Mouse (Mus musculus) brown adipose tissue, adult 24 weeks (tissue): ENCODE data around the gene Ano8. TPM values are rescaled to one million over a fixed set of nuclear protein-coding genes. Genes with fewer than 3 reads are reported as not detected.
"Not testable (repeated sequence)": the region's sequence is repeated elsewhere in the genome, so short reads cannot be mapped to it uniquely, and the experiment has no call there.

Experiments used
- H3K27ac ChIP-seq: fragments of 200-500 bp; replicated peaks from 2 replicates; pipeline ENCODE4 v1.5.1; 2012; ENCODE audit warnings: low read depth, mild to moderate bottlenecking, low read length
- H3K4me1 ChIP-seq: fragments of 200-500 bp; 2 replicates; pipeline ENCODE4 v1.6.1; 2012; ENCODE audit warnings: low read length, mixed read lengths; ENCODE audit not compliant: control insufficient read depth, insufficient read depth, insufficient read length
- H3K4me3 ChIP-seq: fragments of 200-500 bp; 2 replicates; pipeline ENCODE4 v1.5.1; 2012; ENCODE audit warnings: low read depth, mild to moderate bottlenecking, low read length, moderate library complexity; ENCODE audit not compliant: insufficient read depth
- polyA plus RNA-seq: library from polyadenylated mRNA; stranded (reverse); fragments of >200 nt; gene quantifications from 2 replicates; pipeline ENCODE4 v1.2.4, GENCODE M21; 2012; ENCODE audit not compliant: missing spikeins, insufficient read depth, insufficient read length

Gene Ano8
- 7.3 and 9.3 TPM in 2 replicates for polyA plus RNA-seq

DNA sequence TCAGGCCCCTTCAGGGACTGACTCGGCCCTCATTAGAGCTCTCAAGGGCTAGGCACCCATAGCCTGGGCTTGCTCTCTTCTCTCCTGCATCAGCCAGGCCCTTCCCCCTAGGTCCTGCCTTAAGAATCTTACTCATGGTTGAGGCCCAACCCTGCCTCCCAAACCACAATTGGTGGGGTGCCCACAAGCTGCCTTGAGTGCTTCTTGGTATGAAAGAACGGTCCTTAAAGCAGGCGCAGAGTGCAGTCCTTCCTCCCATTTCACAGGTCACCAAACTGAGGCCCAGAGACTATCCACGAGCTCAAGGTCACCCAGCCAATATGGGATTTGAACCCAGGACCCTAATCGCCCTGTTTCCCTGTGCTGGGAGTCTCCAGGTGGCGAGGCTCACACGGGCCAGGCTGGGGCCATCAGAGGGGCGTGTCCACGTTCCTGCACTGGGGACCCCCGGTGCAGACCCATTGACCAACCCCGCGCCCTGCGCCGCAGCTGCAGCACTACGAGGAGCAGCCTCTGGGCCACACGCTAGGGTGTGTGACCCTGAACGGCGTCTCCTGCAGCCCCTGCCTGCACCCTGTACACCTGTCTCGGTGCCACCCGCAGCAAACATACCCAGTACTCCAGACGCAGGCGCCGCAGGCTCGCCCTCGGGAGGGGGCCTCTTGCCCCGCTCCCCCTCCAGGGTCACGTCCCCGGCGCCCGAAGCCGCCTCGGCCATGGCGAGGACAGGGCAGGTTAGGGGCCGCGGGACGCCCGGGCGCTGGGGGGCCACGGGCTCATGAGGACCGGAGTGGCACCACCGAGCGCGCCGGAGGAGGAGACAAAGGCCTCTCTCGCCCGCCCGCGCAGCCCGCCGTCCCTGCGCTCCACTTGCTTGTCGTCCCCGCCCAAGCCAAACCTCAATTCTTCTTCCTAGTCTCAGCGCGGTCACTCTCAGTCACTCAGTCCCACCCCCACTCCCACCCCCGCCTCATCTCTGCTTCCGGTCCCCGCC is at the start of gene Ano8:
Gene Ano8 (minus strand): TSS at position 822 of the 994 bp plus-strand sequence.
- Histone ChIP-seq H3K27ac (peak within 1 kb of the TSS; percentile 68), H3K4me1 (peaks cover 14% of the 10 kb centered on the region), H3K4me3 (peak within 1 kb of the TSS; percentile 86)

- H3K4me3 ChIP-seq: no peak overlapping the region
- peaks cover 9% of the 10 kb centered on the region; the same call in 1 of the 2 replicates for H3K4me1 ChIP-seq
- no peak overlapping the region for H3K27ac ChIP-seq
These were observed 48.6 kb upstream of the Ano8 start for GRCm38 (mm10) chr8:71534263-71534810.

GRCm38 (mm10) chr8:71530735-71531467 is 45.1 kb upstream of the Ano8 start:
- peaks cover 13% of the 10 kb centered on the region for H3K4me1 ChIP-seq
- H3K4me3 ChIP-seq, H3K27ac ChIP-seq: not testable (repeated sequence)

- H3K4me3 ChIP-seq: no peak overlapping the region
- H3K27ac ChIP-seq: peak overlapping the region; percentile 93
- H3K4me1 ChIP-seq: peaks cover 11% of the 10 kb centered on the region
These were observed 42.8 kb upstream of the Ano8 start for GRCm38 (mm10) chr8:71528362-71529073.

- Histone ChIP-seq H3K4me1 (peaks cover 11% of the 10 kb centered on the region), H3K27ac (peak overlapping the region; percentile 93), H3K4me3 (no peak overlapping the region)
These were observed 41.6 kb upstream of the Ano8 start for GRCm38 (mm10) chr8:71527162-71527870.

DNA sequence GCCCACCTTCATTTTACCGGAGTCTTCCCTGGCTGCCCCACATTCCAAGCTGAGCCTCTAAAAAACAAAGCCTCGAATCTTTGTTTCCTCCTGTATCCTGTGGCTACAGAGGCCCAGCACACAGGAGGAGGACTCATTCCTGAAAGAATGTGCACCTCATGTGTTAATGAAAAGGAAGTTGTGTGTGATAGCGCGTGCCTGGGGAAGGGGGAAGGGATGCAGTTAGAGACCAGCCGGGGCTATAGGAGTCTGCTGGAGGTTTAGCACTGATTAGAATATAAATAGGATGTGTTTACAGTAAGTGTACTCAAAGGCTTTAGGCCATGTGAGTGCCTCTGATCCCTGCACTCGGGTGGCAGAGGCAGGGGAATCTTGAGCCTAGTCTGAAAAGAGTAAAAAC is 40.5 kb upstream of the Ano8 start:
- Histone ChIP-seq H3K4me3 (no peak overlapping the region), H3K27ac (peak overlapping the region; percentile 74), H3K4me1 (peaks cover 11% of the 10 kb centered on the region)

GRCm38 (mm10) chr8:71525226-71526050 is 39.7 kb upstream of the Ano8 start, which contains the start of gene Ccdc194:
TSS of gene Ccdc194 (minus strand) at chr8:71525711.
- no peak within 1 kb of the TSS for H3K4me3 ChIP-seq
- peaks cover 11% of the 10 kb centered on the region for H3K4me1 ChIP-seq
- H3K27ac ChIP-seq: peak within 1 kb of the TSS; percentile 74

DNA sequence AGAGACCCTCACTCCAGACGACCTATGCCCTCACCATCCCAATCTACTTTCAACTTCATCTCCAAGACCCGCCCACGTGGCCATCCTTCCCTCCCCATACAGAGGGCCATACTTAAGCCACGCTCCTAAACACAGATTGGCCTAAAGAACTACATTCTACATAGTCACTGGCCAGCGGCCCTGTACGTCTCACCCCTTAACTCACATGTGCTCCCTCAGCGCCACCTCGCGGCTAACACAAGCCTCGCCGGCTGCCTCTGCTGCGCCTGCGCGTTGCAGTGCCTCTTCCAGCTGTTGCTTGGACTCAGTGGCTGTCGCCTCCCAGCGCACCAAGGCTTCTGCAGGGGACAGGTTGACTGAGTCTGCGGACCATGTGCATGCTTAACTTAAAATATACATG is 35.9 kb upstream of the Ano8 start:
- Histone ChIP-seq H3K4me3 (no peak overlapping the region), H3K27ac (no peak overlapping the region), H3K4me1 (peaks cover 3% of the 10 kb centered on the region; the same call in 1 of the 2 replicates)

GRCm38 (mm10) chr8:71519037-71519825 is 33.5 kb upstream of the Ano8 start:
- H3K4me3 ChIP-seq, H3K4me1 ChIP-seq, H3K27ac ChIP-seq: not testable (repeated sequence)

DNA sequence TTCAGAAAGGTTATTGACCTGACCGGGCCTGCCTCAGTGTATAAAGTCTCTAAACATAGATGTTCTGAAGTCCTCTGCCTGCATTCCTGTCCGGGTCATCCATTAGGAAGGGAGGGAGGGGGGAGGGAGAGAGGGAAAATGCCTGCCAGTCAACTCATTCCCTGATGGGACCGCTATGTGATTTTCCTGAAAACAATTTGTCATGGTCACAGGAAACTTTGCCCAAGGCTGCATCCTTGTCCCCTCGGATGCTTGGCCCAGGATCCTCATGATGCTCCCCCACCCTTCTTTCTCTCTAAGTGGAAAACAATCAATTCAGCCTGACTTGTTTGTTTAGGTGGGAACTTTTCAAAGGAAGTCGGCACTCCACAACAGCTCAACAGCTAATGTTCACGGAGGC is 31.0 kb upstream of the Ano8 start:
- Histone ChIP-seq H3K4me1 (no peaks in the 10 kb centered on the region; the same call in 1 of the 2 replicates), H3K27ac (no peak overlapping the region), H3K4me3 (no peak overlapping the region)

GRCm38 (mm10) chr8:71515043-71515442 is 29.3 kb upstream of the Ano8 start:
- no peak overlapping the region for H3K27ac ChIP-seq
- H3K4me3 ChIP-seq: no peak overlapping the region
- H3K4me1 ChIP-seq: no peaks in the 10 kb centered on the region; the same call in 1 of the 2 replicates

- no peaks in the 10 kb centered on the region; the same call in 1 of the 2 replicates for H3K4me1 ChIP-seq
- H3K27ac ChIP-seq: no peak overlapping the region
- H3K4me3 ChIP-seq: no peak overlapping the region
These were observed 27.4 kb upstream of the Ano8 start for GRCm38 (mm10) chr8:71513018-71513754.
